Mouse (Mus musculus) bone marrow, adult 2 months (tissue): Measurements from ENCODE around the gene Slc8b1.

ENCODE experiments used
- CTCF ChIP-seq: fragments of 200-500 bp; IDR thresholded peaks from 2 replicates; pipeline ENCODE4 v1.5.1; 2011; ENCODE audit warnings: low read length, control low read depth; ENCODE audit not compliant: control insufficient read depth, insufficient read depth
- POLR2A ChIP-seq: fragments of 200-500 bp; IDR thresholded peaks from 2 replicates; pipeline ENCODE4 v1.6.1; 2011; ENCODE audit warnings: low read depth, mild to moderate bottlenecking, control low read depth, low read length, borderline replicate concordance; ENCODE audit not compliant: control insufficient read depth

DNA sequence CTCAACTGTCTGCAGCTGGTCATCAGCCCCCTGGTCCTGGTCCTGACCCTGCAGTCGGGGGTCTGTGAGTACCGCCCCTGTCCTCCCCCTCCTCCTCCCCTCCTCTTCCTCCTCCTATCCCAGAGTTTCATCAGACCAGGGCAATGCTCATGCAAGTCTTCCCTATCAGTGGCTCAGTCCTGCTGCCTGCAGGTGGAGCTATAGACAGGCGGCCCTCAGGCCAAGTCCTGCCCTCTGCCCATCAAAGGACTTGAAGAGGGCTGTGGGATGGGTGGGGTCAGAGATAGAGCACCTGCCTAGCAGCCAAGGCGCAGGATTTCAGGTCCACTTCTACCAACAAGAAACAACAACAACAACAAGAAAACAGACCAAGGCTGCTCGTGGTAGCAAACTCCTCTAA, 14.8 kb downstream of the Slc8b1 start:
- TF ChIP-seq CTCF = peak; percentile 63
- TF ChIP-seq POLR2A = no peak
